Mouse (Mus musculus) hindlimb bud, embryonic 11.5 days (tissue): ENCODE results near the gene Pear1.
A peak's percentile ranks its signal among the peaks of the same experiment; 100 is the strongest.
"Not testable (repeated sequence)": the region's sequence is repeated elsewhere in the genome, so short reads cannot be mapped to it uniquely, and the experiment has no call there.

Experiments used
- DNase-seq: peaks from one replicate; pipeline ENCODE4 v3.0.0-alpha.2; 2012; ENCODE audit warnings: low read depth, low spot score; ENCODE audit errors: extremely low spot score

Gene Pear1

DNA sequence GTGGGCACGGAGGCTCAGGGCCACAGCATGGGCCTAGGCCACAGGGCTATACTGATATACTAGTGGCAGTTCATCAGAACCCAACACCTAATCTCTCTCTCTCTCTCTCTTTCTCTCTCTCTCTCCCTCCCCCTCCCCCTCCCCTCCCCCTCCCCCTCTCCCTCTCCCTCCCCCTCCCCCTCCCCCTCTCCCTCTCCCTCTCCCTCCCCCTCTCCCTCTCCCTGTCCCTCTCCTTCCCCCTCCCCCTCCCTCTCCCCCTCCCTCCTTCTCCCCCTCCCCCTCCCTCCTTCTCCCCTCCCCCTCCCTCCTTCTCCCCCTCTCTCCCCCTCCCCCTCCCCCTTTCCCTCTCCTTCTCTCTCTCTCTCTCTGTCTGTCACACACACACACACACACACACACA, at the start of gene Pear1:
Pear1 (minus strand) TSS at position 101 of the 400 bp plus-strand sequence.
- DNase-seq = not testable (repeated sequence)

GRCm38 (mm10) chr3:87864111-87864510, 40.0 kb upstream of the Pear1 start:
- not testable (repeated sequence) for DNase-seq

DNA sequence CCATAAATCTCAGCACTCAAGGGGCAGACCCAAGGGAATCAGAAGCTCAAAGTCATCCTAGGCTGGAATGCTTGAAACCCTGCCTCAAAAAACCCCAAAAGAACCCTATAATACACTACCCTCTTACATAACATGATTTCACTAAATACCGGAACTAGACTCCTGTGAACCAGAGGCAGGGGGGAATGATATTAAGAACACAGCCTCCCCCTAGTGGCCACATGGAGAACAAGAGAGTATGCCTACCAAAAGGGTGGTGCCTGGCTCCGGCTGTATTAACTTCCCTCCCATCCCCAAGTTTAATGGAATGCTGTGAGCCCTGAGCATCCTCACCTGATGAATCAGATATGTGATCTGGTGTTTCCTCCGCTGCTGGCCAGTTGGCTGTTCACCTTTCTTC, 35.7 kb upstream of the Pear1 start:
- DNase-seq = peak; percentile 33

DNA sequence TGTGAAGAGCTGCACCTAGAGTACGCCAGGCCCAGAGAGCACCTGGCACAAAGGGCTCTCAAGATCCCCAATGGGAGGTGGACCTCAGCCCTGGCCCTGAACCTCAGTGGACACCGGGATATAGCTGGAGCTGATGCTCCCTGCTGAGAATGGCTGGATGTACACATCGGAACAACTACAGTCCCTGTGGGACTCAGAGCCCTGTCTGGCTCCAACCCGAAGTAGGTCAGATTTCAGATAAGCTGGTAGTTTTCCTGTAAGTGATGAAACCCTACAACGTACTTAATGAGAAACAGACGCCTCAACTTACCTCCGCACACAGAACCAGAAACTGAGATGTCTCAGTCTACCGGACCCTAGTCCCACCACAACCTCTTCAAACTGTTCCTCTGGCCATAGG, 33.6 kb upstream of the Pear1 start:
- DNase-seq = no peak

DNA sequence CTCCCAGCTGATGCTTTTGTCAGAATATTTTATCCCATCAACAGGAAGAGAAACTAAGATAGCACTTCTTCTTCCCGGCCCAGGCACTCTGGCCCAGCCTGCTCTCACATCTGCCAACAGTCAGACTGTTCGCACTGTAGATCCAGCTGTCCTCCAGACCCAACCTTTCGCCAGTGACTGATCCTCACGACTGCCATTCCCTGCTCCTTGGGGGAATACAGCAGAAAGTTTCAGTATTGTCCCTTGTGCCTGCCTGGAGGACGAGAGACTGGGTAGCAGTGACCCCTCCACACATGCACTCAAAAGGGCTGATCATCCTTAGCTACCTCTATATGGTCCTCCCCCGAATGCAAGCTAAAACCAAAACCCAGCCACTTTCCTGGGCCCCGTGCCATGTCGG, 31.8 kb upstream of the Pear1 start:
- DNase-seq = no peak

DNA sequence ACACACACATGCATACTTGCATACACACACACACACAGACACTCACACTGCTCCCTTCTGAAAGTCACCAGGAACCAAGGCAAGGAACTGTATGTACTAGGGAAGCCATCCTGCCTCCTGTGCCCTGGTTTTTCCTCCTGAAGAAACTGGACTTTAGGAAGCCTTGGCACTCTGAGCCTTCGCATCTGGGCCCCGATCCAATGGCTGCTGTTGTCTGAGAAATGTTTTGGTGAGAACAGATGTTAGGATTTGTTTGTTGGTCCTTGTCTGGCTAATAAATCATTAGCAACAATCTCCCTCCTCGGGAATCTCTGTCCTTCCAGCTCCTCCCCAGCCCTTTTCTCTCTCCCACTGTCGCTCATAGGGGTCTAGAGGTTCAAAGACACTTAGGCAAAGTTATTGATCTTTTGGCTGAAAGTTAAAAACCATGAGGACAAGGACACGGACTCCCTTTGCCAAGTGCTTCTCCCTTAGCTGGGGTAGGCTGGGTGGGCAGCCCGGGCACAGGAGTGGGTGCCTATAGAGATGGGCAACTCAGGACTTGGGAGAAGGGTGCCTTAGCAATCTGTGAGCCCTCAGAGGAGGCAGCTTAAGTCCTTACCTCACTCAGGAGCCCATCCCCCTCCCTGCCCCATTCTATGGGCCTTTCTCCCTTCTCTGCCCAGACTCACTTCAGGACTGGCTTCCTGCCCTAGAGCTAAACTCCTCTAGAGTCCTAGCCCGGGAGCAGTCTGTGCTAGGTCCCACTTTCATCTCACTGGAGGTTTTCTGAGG, 30.9 kb upstream of the Pear1 start:
- no peak for DNase-seq

DNA sequence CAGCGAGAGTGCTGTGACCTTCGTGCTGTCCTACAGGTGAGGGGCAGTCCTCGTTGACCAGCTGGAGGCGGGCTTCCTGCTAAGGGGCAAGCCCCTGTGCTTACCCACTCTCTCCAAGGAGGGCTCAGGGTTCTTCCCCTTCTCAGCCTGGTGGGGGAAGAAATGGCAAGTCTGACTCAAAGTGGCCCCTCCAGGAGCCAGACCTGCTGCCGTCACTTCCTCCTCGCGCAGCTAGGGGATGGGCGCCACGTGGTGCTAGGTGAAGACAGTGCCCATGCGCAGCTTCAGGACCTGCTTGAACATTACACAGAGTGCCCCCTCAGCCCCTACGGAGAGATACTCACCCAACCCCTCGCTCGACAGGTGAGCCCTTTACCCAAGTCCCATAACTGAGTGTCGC, 25.0 kb upstream of the Pear1 start:
- no peak for DNase-seq

DNA sequence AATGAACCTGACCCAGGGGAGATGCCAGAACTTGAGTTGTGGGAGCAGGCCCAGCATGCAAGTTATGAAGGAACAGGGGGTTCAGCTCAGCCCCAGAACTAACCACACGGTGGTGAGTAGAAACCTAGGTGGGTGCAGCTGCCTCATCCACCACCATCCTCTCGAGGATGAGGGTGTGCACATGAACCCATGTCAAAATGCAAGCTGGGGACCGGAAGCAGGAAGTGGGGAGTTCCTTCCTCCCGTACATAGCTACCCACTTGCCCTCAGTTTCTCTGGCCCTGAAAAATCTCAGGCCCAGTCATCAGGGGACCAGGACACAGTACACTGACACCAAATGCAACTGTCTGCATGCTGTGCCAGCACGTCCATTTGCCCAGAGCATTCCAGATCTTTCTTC, 23.6 kb upstream of the Pear1 start:
- DNase-seq = no peak

DNA sequence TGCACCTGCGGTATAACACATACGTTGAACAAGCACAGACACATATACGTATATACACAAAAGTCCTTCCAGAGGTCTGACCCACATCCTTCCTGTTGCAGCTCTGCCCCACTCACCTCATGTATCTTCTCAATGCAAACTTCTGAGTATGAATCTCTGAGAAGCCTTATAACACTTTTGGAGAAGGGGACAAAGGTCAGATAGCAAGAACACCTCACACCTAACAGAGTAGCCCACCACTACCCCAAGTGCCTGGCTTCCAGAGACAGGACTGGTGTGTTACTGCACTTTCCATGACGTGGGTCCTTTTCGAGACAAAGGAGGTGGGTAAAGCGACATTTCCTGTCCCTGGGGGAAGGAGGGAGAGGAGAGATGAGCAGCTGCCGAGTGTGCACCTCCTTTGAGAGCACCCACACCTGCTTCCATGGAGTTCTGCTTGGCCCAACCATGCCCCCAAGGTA, 22.6 kb upstream of the Pear1 start, which contains the start of gene Sh2d2a:
Sh2d2a (plus strand) TSS at position 106 of the 461 bp plus-strand sequence.
- DNase-seq = no peak

- DNase-seq = no peak
Measured at GRCm38 (mm10) chr3:87846186-87846585, 22.1 kb upstream of the Pear1 start.

- DNase-seq = no peak
Measured at GRCm38 (mm10) chr3:87844981-87845380, 20.9 kb upstream of the Pear1 start.

DNA sequence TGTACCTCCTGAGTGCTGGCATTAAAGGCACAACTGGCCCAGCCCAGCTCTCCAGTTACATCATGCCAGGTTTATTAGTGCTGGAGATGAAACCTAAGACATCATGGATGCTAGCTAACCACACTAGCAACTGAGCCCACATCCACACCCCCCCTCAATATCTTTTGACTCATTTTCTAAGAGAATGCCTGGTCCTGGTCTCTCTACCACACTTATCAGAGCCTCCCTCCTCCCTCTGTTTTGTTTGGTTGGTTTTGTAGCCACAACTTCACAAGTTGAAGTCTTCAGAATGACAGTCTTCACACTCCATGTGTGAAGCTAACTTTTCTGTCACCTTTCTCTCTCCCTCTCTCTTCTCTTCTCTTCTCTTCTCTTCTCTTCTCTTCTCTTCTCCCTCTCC, 16.8 kb upstream of the Pear1 start:
- no peak for DNase-seq

DNA sequence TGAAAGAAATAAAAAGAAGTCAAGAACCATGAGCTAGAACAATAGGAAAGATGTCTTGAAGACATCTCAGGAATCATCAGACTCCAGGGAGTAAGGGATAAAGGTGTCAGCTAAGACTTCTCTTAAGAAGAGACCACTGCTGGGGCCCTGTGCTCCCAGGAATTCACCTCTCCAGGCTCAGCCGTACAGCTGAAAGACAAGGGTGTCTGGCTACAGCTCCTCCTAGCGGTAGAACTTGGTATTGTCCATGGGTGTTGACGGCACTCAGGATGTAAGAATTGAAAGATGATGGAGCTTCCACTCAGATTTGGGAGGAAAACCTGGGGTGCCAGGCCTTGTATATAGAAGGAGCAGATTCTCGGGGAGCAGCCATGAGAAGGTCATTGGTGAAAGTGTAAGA, 14.5 kb upstream of the Pear1 start:
- peak; percentile 67 for DNase-seq

DNA sequence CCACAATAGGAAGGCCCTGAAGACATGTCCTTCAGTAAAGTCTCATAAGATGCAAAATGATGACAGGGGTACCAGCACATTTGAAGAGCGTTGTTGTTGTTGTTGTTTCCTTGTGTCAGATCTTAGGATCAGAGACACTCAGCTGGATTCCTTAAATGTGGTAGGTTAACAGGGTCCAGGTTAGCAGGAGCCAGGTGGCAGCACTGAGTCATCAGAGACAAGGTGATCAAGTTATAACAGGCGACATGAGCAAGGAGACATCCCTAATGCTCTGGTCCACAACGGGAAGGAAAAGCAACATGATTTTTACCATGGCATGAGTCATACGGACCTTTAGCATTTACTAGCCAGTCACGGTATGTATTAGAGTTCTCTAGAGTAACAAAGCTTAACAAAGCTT, 9.4 kb upstream of the Pear1 start:
- no peak for DNase-seq

- no peak for DNase-seq
Measured at GRCm38 (mm10) chr3:87832109-87832859, 8.2 kb upstream of the Pear1 start.

- DNase-seq = no peak
Measured at GRCm38 (mm10) chr3:87829025-87829424, 4.9 kb upstream of the Pear1 start.

- no peak for DNase-seq
Measured at GRCm38 (mm10) chr3:87828435-87828834, 4.3 kb upstream of the Pear1 start.

GRCm38 (mm10) chr3:87818226-87818625, 5.9 kb downstream of the Pear1 start:
- DNase-seq = no peak

GRCm38 (mm10) chr3:87816646-87817093, 7.4 kb downstream of the Pear1 start:
- peak; percentile 87 for DNase-seq

GRCm38 (mm10) chr3:87816166-87816565, 7.9 kb downstream of the Pear1 start:
- DNase-seq = no peak

DNA sequence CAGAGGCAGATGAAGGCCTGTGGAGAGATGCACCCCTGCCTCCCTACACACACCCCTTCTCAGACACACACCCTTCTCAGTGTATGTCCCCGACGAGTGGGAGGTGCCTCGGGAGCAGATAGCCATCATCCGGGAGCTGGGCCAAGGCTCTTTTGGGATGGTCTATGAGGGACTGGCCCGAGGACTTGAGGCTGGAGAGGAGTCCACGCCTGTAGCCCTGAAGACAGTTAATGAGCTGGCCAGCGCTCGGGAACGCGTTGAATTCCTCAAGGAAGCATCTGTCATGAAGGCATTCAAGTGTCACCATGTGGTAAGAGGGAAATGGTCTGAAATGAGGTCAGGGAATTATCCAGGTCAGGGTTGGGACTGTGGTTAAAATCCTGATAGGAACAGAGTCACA, 11.2 kb downstream of the Pear1 start:
- DNase-seq = no peak

- no peak for DNase-seq
Measured at GRCm38 (mm10) chr3:87812413-87812812, 11.7 kb downstream of the Pear1 start.
